Mouse (Mus musculus) thymus, postnatal 4 days (tissue): ENCODE data around the gene Rasgef1c.
A peak's percentile ranks its signal among the peaks of the same experiment; 100 is the strongest.

Source experiments
- DNase-seq: peaks from one replicate; pipeline ENCODE4 v3.0.0; 2021

The Rasgef1c gene

GRCm38 (mm10) chr11:49978935-49979334 lies 77.3 kb downstream of the Rasgef1c start:
- no peak for DNase-seq

GRCm38 (mm10) chr11:49980681-49981235 lies 79.1 kb downstream of the Rasgef1c start:
- no peak for DNase-seq

GRCm38 (mm10) chr11:49981321-49981963 lies 79.8 kb downstream of the Rasgef1c start:
- peak; percentile 27 for DNase-seq

GRCm38 (mm10) chr11:49982094-49982493 lies 80.5 kb downstream of the Rasgef1c start:
- no peak for DNase-seq

GRCm38 (mm10) chr11:49982881-49983280 lies 81.2 kb downstream of the Rasgef1c start:
- peak; percentile 31 for DNase-seq

GRCm38 (mm10) chr11:49983875-49984552 lies 82.4 kb downstream of the Rasgef1c start:
- DNase-seq, result no peak

- no peak for DNase-seq
These were observed 83.4 kb downstream of the Rasgef1c start for GRCm38 (mm10) chr11:49985009-49985408.

GRCm38 (mm10) chr11:49986277-49987036 lies 84.8 kb downstream of the Rasgef1c start:
- peak; percentile 71 for DNase-seq

- no peak for DNase-seq
These were observed 92.9 kb downstream of the Rasgef1c start for GRCm38 (mm10) chr11:49994536-49994935.

GRCm38 (mm10) chr11:49996398-49996797 lies 94.8 kb downstream of the Rasgef1c start:
- no peak for DNase-seq

GRCm38 (mm10) chr11:49997321-49997720 lies 95.7 kb downstream of the Rasgef1c start:
- no peak for DNase-seq

- no peak for DNase-seq
These were observed 101.2 kb downstream of the Rasgef1c start for GRCm38 (mm10) chr11:50002853-50003252.

- DNase-seq, result no peak
These were observed 106.1 kb downstream of the Rasgef1c start for GRCm38 (mm10) chr11:50007776-50008175.

- DNase-seq, result no peak
These were observed 106.6 kb downstream of the Rasgef1c start for GRCm38 (mm10) chr11:50008231-50008630.

- no peak for DNase-seq
These were observed 111.4 kb downstream of the Rasgef1c start for GRCm38 (mm10) chr11:50013016-50013415.

GRCm38 (mm10) chr11:50016503-50016902 lies 114.9 kb downstream of the Rasgef1c start:
- no peak for DNase-seq

GRCm38 (mm10) chr11:50017511-50017910 lies 115.9 kb downstream of the Rasgef1c start:
- DNase-seq, result peak; percentile 33

- DNase-seq, result no peak
These were observed 117.2 kb downstream of the Rasgef1c start for GRCm38 (mm10) chr11:50018848-50019247.

GRCm38 (mm10) chr11:50022085-50022484 lies 120.5 kb downstream of the Rasgef1c start:
- no peak for DNase-seq

GRCm38 (mm10) chr11:50024445-50024832 lies 122.8 kb downstream of the Rasgef1c start:
- no peak for DNase-seq

- peak; percentile 97 for DNase-seq
These were observed 123.4 kb downstream of the Rasgef1c start, which contains the start of gene Rnf130 for GRCm38 (mm10) chr11:50024833-50025720. Gene Rnf130 (plus strand): TSS chr11:50025346.
